Mouse (Mus musculus) spleen, adult 2 months (tissue): ENCODE data around the gene Atp1a4. TPM values are rescaled to one million over a fixed set of nuclear protein-coding genes. Genes with fewer than 3 reads are reported as not detected.

Source experiments
- DNase-seq, 2 experiments: peaks; one replicate each; pipeline versions ENCODE4 v3.0.0 to v3.0.0-alpha.2; 2012 to 2021; ENCODE audit warnings: low spot score in 2 of 2, low read depth in 1 of 2
- H3K27ac ChIP-seq: fragments of 200-500 bp; 2 replicates; pipeline ENCODE4 v1.5.1; 2012; ENCODE audit warnings: low read length, inconsistent platforms; ENCODE audit not compliant: insufficient read depth
- H3K27me3 ChIP-seq: fragments of 200-500 bp; 2 replicates; pipeline ENCODE4 v1.6.1; 2012; ENCODE audit warnings: mild to moderate bottlenecking, moderate library complexity, low read length, inconsistent platforms; ENCODE audit not compliant: control insufficient read depth, insufficient read depth
- H3K36me3 ChIP-seq: fragments of 200-500 bp; 2 replicates; pipeline ENCODE4 v1.6.1; 2012; ENCODE audit warnings: mild to moderate bottlenecking, low read length, inconsistent platforms; ENCODE audit not compliant: control insufficient read depth, insufficient read depth
- H3K4me1 ChIP-seq: fragments of 200-500 bp; 2 replicates; pipeline ENCODE4 v1.6.1; 2011; ENCODE audit warnings: inconsistent platforms; ENCODE audit not compliant: control insufficient read depth, insufficient read depth, insufficient read length
- H3K4me3 ChIP-seq: fragments of 200-500 bp; 2 replicates; pipeline ENCODE4 v1.5.1; 2011; ENCODE audit warnings: mild to moderate bottlenecking, inconsistent platforms; ENCODE audit not compliant: insufficient read depth, insufficient read length; ENCODE audit errors: extremely low read depth
- CTCF ChIP-seq: fragments of 200-500 bp; IDR thresholded peaks from 2 replicates; pipeline ENCODE4 v1.5.1; 2011; ENCODE audit warnings: mild to moderate bottlenecking, inconsistent platforms; ENCODE audit not compliant: insufficient read depth, insufficient read length, insufficient replicate concordance; ENCODE audit errors: extremely low read depth
- POLR2A ChIP-seq: fragments of 200-500 bp; IDR thresholded peaks from 2 replicates; pipeline ENCODE4 v1.6.1; 2011; ENCODE audit warnings: low read depth, low read length, inconsistent platforms
- WGBS: fragments of 180-500 bp; shearing (Covaris S2); methylation state at CpG from one replicate; pipeline ENCODE4 v1.1.7; 2018; 5-methylcytosine and 5-hydroxymethylcytosine counted together
- polyA plus RNA-seq: library from polyadenylated mRNA; depleted of rRNA; stranded (reverse); fragments of >200 nt; gene quantifications from 2 replicates; pipeline ENCODE4 v1.2.3, GENCODE M21; 2012

The Atp1a4 gene
- polyA plus RNA-seq, 1 experiment = not detected

DNA sequence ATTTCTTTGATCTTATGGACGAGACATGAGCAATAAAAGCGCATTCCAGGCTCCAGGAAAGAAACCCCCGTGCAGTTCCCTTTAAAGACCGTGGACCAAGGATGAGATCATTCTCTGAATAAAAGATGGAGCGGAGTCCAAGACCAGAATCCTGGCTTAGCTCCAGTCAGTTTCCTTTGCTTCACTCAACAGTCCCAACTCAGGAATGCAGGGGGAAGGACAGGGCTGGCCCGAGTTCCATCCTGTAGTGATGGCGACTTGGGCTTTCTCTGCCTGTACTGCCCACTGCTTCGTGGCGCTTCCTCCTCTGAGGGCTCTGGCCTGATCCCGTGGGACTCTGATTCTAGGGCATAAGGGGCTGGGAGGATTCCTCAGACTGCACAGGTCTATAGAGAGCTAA lies 37.8 kb downstream of the Atp1a4 start:
- DNase-seq = no peak
- Histone ChIP-seq H3K4me1 (peaks cover 3% of the 10 kb centered on the region; the same call in 1 of the 2 replicates), H3K4me3 (no peak overlapping the region), H3K27ac (0 out of 2 replicates have a peak overlapping the region, but pooled peaks have one; percentile 48), H3K27me3 (no peaks in the 10 kb centered on the region), H3K36me3 (no peaks in the 10 kb centered on the region)
- WGBS = 76% methylated on average over 10 of the region's 10 CpGs
- TF ChIP-seq POLR2A = no peak
- no peak for TF ChIP-seq CTCF

DNA sequence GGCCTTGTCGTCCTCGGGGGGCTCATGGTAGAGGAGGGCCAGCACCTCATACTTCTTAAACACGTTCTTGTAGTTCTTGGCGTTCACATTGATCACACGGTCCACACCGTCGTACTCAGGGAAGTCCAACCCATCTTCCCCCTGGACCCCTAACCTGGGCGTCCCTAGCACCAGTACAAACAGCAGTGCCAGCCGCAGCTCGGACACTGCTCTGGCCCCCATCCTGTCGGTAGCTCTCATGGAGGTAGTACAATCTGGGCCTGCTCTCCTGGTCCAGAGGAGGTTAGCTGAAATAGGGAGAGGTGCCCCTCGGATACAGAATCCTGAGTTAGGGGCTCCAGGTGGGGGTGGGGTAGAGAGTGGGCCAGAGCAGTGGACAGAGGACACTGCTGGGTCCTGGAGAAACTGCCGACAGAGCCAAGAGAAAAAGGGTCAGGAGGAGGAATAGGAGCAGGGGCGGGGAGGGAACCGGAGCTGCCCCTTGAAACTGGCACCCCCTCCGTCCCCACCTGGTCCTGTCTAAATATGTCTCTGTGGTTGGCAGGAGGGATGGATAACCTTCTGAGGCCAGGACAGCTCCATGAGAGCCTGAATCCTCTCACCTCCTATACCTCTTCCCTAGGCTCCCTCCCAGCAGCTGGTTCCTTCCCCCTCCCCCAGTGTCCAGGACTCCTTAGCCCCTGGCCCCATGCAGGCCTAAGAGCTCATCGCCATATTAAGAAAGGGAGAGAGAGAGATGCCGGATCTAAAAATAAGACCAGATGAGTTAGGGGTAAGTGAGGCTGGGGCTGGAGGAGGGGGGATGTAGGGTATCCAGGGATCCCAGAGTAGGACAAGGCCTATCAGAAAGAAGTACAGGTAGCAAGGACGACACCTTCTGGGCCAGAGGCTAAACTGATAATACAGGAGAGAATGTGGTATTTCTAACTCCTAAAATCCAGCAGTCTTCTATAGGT lies 38.5 kb downstream of the Atp1a4 start, which contains the start of gene Casq1:
TSS of gene Casq1 (minus strand) at position 418 of the 956 bp plus-strand sequence.
- WGBS = 93% methylated on average over 19 of the region's 19 CpGs
- DNase-seq = no peak
- Histone ChIP-seq H3K27me3 (no peaks in the 10 kb centered on the region), H3K36me3 (no peaks in the 10 kb centered on the region), H3K27ac (0 out of 2 replicates have a peak within 1 kb of the TSS, but pooled peaks have one; percentile 48), H3K4me1 (peaks cover 3% of the 10 kb centered on the region; the same call in 1 of the 2 replicates), H3K4me3 (no peak within 1 kb of the TSS)
- TF ChIP-seq CTCF (no peak), POLR2A (no peak)

DNA sequence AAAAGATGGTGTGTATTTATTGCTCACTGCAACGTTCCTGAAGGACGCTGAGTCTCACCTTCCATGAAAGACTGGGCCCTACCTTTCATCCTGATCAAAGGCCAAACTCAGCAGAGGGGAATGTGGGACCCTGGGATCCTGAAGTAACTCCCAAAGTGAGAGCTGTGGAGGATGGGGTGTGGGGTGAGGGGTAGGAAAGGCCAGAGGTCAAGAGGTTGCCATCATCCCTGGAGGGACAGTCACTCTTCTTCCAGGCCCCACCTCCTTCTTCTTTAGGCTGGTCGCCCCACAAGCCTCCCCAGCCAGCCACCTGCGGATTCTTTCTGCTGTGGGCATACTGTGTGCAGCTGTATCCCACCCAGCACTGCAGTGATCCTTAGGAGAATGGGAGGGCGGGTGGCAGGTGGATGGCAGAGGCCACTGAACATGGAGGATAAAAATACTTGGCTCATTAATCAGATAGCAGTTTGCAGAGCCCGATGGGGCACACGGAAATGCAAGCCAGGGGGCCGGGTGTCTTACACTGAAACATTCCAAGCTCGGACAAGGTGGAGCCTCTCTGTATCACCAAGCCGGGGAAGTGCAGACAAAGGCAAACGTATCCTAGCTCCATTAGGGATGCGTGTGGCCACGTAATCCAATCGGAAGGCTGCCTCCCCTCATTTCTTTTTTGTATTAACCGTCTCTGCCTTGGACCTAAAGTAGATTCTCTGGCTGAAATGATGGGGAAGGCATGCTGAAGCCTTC lies 39.9 kb downstream of the Atp1a4 start:
- no peak overlapping the region for H3K27ac ChIP-seq
- DNase-seq = no peak
- WGBS = 89% methylated on average over 15 of the region's 15 CpGs
- no peak overlapping the region for H3K4me3 ChIP-seq
- TF ChIP-seq POLR2A = no peak
- TF ChIP-seq CTCF = no peak
- H3K4me1 ChIP-seq = peaks cover 3% of the 10 kb centered on the region; the same call in 1 of the 2 replicates
- H3K27me3 ChIP-seq = no peaks in the 10 kb centered on the region
- no peaks in the 10 kb centered on the region for H3K36me3 ChIP-seq

DNA sequence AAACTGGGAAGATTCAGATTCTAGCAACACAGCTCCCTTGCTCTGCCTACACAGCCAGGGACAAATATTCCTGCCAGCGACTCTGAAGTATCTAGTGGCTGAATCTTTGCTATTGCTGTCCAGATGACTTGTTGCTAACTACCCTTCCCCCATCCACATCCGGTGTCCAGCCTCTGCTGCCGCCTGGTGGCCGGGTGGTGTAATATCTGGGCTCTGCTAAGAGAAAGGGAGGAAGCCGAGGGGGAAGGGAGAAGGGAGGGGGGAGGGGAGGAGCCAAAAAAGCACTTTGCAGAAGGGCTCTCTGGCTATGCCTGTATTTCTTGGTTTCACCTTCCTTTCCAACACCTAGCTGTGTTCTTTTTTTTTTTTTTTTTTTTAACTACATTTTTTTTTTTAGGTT lies 41.1 kb downstream of the Atp1a4 start:
- Histone ChIP-seq H3K4me1 (peaks cover 3% of the 10 kb centered on the region; the same call in 1 of the 2 replicates), H3K27me3 (no peaks in the 10 kb centered on the region), H3K27ac (no peak overlapping the region), H3K4me3 (peak overlapping the region; percentile 25; the same call in 1 of the 2 replicates), H3K36me3 (no peaks in the 10 kb centered on the region)
- DNase-seq = peak; percentile 82 to 89
- TF ChIP-seq CTCF (peak; percentile 97), POLR2A (no peak)
- WGBS = 0% methylated on average over 5 of the region's 5 CpGs

DNA sequence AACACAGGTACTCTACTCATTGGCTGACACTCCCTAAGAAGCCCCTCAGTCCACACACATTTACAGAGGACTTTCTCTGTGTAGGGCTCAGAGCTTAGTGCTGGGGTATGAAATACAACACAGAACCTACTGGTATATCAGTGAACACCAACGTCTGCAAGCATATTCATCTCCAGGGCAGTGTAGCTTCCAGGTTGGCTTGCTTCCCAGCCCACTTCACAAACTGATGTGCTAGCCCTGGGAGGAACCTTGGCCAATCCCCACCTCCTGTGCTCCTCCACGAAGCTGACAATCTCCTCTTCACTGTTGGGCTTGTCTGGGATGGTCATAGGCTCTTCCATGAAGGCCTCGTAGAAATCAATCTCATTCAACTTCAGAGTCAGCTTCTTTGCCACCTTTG lies 43.5 kb downstream of the Atp1a4 start:
- Histone ChIP-seq H3K36me3 (no peaks in the 10 kb centered on the region), H3K4me1 (peaks cover 3% of the 10 kb centered on the region; the same call in 1 of the 2 replicates), H3K27me3 (no peaks in the 10 kb centered on the region), H3K27ac (no peak overlapping the region), H3K4me3 (no peak overlapping the region)
- TF ChIP-seq CTCF (no peak), POLR2A (no peak)
- 34% methylated on average over 3 of the region's 3 CpGs for WGBS
- no peak for DNase-seq

DNA sequence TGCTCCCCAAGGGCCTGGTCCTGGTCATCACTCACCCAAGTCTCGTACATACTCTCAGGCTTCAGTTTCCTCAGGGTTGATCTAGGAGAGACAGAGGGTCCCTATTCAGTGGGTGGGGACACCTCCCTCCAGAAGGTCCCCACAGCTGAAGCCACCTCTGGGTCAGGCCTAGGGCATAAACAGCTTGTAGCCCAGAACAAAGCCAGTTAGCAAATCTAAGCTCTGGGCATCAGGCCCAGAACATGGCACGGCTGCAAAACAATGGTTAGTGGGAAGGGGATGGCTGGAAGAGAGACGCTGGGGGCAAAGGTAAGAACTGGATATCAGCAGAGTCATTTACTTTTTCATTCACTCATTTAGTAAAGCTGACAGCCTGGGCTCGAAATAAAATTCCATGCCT lies 44.4 kb downstream of the Atp1a4 start:
- Histone ChIP-seq H3K36me3 (no peaks in the 10 kb centered on the region), H3K4me1 (peaks cover 3% of the 10 kb centered on the region; the same call in 1 of the 2 replicates), H3K27me3 (no peaks in the 10 kb centered on the region), H3K4me3 (no peak overlapping the region), H3K27ac (no peak overlapping the region)
- 84% methylated on average over 4 of the region's 4 CpGs for WGBS
- TF ChIP-seq CTCF (no peak), POLR2A (no peak)
- DNase-seq = no peak
